ENCODE assay signal across 24 mouse cellular contexts in genomic region chr11:44729931-44730330, GRCm38 (mm10).
"Had no signal": no experiment of that assay in that cellular context is flagged by ENCODE, and none has a peak within 500 bp of the region (broad histone marks: within the 10 kb centered on the region; RNA-seq: fewer than 3 reads in every experiment).

No protein-coding gene starts in this region.

- H3K4me3 ChIP-seq: heart, embryonic 10.5 days; heart, embryonic 12.5 days; hindbrain, embryonic 13.5 days; hindbrain, embryonic 15.5 days; kidney, embryonic 15.5 days; limb, embryonic 12.5 days; liver, embryonic 13.5 days; liver, embryonic 15.5 days had no signal

- ATAC-seq: hindbrain, postnatal 0 days; intestine, embryonic 16.5 days had no signal

- H3K9me3 ChIP-seq: heart, embryonic 10.5 days; heart, embryonic 12.5 days; hindbrain, embryonic 13.5 days; hindbrain, embryonic 15.5 days; kidney, embryonic 15.5 days; limb, embryonic 12.5 days; liver, embryonic 13.5 days; liver, embryonic 15.5 days had no signal

- H3K4me1 ChIP-seq: liver, embryonic 13.5 days; liver, embryonic 15.5 days had no signal

- DNase-seq: gastrocnemius, postnatal 14 days; gastrocnemius, postnatal 36 days; heart, adult 18-20 months; heart, postnatal 10 days; kidney, adult 18-20 months; kidney, adult 8-10 months; kidney, postnatal 14 days; kidney, postnatal 36 days; layer of hippocampus, adult 9-11 months; layer of hippocampus, postnatal 36 days; left cerebral cortex, postnatal 4 days; liver; liver, embryonic 13.5 days had no signal

- H3K27ac ChIP-seq: heart, embryonic 10.5 days; hindbrain, embryonic 13.5 days; hindbrain, embryonic 15.5 days; hindbrain, postnatal 0 days; kidney, embryonic 15.5 days; kidney, postnatal 0 days; limb, embryonic 12.5 days; liver, embryonic 13.5 days; liver, embryonic 15.5 days had no signal

- H3K36me3 ChIP-seq: heart, embryonic 10.5 days; heart, embryonic 12.5 days; hindbrain, embryonic 13.5 days; hindbrain, embryonic 15.5 days; kidney, embryonic 15.5 days; limb, embryonic 12.5 days; liver, embryonic 13.5 days; liver, embryonic 15.5 days had no signal

- H3K27me3 ChIP-seq: heart, embryonic 12.5 days; hindbrain, embryonic 13.5 days; hindbrain, embryonic 15.5 days; kidney, embryonic 15.5 days; limb, embryonic 12.5 days; liver, embryonic 13.5 days; liver, embryonic 15.5 days had no signal

- H3K9ac ChIP-seq: heart, embryonic 12.5 days; hindbrain, embryonic 13.5 days; hindbrain, embryonic 15.5 days; kidney, embryonic 15.5 days; limb, embryonic 12.5 days; liver, embryonic 13.5 days; liver, embryonic 15.5 days had no signal

- H3K4me2 ChIP-seq: heart, embryonic 12.5 days; hindbrain, embryonic 13.5 days; hindbrain, embryonic 15.5 days; kidney, embryonic 15.5 days; limb, embryonic 12.5 days; liver, embryonic 11.5 days; liver, embryonic 13.5 days; liver, embryonic 15.5 days had no signal
